Mouse (Mus musculus): ENCODE data around the gene Igf1r. TPM values are rescaled to one million over a fixed set of nuclear protein-coding genes. Genes with fewer than 3 reads are reported as not detected.

The Igf1r gene
- polyA plus RNA-seq, 1 experiment from 2014 or later = 36.6 TPM

DNA sequence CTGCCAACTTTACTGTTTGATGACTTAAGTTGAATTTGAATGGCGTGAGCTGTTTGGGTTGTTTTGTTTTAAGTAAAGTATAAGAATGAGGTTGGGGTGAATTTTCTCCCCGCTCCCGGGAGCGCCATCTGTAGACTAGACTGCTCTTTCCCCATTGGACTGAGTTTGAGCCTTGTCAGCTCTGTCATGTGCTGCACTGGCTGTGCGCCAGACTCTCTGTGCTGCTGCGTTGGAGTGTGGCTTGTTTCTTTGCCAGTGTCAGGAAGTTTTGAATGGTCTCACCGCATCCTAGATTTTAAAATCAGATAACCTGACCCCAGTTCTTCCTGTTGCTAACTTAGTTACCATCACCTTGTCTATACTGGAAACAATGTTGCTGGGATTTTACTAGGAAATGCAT, 118.0 kb downstream of the Igf1r start:
- Histone ChIP-seq H3K27ac (no peak overlapping the region), H3K9me3 (no peaks in the 10 kb centered on the region), H3K4me1 (peaks cover 56% of the 10 kb centered on the region), H3K4me2 (replicated peaks) (no peak overlapping the region), H3K4me3 (no peak overlapping the region), H3K36me3 (no peaks in the 10 kb centered on the region), H3K9ac (no peak overlapping the region), H3K27me3 (no peaks in the 10 kb centered on the region)
- 18% methylated on average over 7 of the region's 7 CpGs for WGBS
- ATAC-seq (ENCODE audit: insufficient number of reproducible peaks, insufficient read depth, low FRiP score, low TSS enrichment) = no peak

DNA sequence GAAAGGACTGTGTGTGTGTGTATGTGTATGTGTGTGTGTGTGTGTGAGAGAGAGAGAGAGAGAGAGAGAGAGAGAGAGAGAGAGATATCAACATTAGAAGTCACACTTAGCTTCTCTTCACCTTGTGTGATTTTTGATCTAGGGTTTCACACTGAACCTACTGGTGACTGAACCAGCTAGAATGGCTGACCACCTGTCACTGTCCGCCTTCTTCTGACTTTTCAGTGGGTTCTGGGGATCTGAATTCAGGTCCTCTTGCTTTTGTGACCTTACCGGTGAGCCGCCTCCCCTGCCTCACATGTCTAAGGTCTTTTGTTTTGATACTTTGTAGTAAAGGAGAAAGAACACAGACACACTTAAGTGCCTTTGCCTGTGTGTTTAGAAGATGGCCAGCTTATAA, 118.4 kb downstream of the Igf1r start:
- no peak overlapping the region for H3K4me2 ChIP-seq (replicated peaks)
- WGBS = 82% methylated on average over 3 of the region's 3 CpGs
- H3K36me3 ChIP-seq = no peaks in the 10 kb centered on the region
- no peak overlapping the region for H3K9ac ChIP-seq
- no peak for ATAC-seq (ENCODE audit: insufficient number of reproducible peaks, insufficient read depth, low FRiP score, low TSS enrichment)
- no peak overlapping the region for H3K4me3 ChIP-seq
- H3K27me3 ChIP-seq = no peaks in the 10 kb centered on the region
- no peak overlapping the region for H3K27ac ChIP-seq
- no peaks in the 10 kb centered on the region for H3K9me3 ChIP-seq
- H3K4me1 ChIP-seq = peaks cover 53% of the 10 kb centered on the region

DNA sequence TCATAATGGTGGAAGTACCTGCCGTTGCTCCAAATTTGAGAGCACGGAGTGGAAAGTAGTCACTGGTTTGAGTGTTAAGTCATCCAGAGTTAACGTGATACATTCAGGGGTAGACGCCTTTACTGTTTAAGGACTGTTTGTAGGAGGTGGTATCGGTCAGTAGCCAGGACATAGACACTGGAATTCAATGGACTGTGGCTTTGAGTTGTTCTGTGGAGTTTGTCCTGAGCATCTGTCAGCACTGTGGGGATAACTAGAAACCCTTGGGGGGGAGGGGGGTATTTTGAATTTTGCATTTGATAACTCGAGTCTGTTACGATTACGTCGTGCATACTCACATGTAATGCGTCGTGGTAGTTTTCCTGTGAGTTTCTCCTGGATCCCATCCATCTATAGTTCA, 119.1 kb downstream of the Igf1r start:
- WGBS = 93% methylated on average over 11 of the region's 11 CpGs
- H3K4me2 ChIP-seq (replicated peaks) = no peak overlapping the region
- ATAC-seq (ENCODE audit: insufficient number of reproducible peaks, insufficient read depth, low FRiP score, low TSS enrichment) = no peak
- H3K27ac ChIP-seq = no peak overlapping the region
- no peaks in the 10 kb centered on the region for H3K9me3 ChIP-seq
- H3K4me3 ChIP-seq = no peak overlapping the region
- no peak overlapping the region for H3K9ac ChIP-seq
- no peaks in the 10 kb centered on the region for H3K36me3 ChIP-seq
- no peaks in the 10 kb centered on the region for H3K27me3 ChIP-seq
- H3K4me1 ChIP-seq = peaks cover 53% of the 10 kb centered on the region

DNA sequence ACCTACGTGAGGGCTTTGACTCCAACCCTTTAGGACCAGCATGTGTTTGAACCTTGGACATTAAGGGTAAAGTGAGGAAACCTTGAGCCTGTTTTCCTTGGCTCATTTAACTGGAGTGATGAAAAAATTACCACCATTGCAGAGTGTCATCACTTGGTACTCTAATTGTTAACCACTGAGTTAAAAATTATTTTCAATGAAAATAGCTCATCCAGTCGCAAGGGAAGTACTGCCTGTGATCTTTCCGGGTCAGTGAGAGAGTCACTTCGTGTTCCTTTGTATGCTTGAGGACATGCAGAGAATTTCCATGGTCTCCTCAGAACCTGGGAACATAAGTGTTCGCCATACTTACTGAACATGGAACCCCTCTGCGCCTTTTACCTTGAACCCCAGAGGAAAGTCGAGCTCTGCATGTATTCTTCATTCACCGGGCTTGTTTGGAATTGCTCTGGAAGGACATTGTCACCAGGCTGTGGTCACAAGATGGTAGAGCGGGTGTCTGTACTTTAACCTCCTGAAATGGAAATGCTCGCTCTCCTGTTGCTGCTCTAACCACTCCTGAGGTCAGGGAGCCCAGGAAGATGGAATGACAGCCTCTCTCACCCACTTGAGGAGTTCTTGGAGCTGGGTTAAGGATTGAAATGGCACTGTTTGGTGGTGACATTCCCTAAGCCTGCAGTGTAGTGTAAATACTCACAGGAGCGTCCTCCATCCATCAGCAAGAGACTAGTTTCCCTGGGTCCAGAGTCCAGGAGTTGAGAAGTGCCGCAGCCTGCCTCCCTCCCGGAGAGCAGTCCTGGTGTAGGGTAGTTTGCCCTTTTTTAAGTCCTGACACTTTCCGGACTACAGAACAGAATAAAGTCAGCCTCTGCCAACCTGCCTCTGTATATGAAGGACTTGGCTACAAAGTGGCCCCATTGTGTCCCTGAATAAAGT, 120.2 kb downstream of the Igf1r start:
- no peak overlapping the region for H3K9ac ChIP-seq
- peaks cover 53% of the 10 kb centered on the region for H3K4me1 ChIP-seq
- peak overlapping the region; percentile 43 for H3K27ac ChIP-seq
- no peak overlapping the region for H3K4me3 ChIP-seq
- H3K9me3 ChIP-seq = no peaks in the 10 kb centered on the region
- H3K36me3 ChIP-seq = no peaks in the 10 kb centered on the region
- WGBS = 69% methylated on average over 14 of the region's 14 CpGs
- peak overlapping the region; percentile 14; the same call in 1 of the 2 replicates for H3K4me2 ChIP-seq (replicated peaks)
- no peak for ATAC-seq (ENCODE audit: insufficient number of reproducible peaks, insufficient read depth, low FRiP score, low TSS enrichment)
- no peaks in the 10 kb centered on the region for H3K27me3 ChIP-seq

DNA sequence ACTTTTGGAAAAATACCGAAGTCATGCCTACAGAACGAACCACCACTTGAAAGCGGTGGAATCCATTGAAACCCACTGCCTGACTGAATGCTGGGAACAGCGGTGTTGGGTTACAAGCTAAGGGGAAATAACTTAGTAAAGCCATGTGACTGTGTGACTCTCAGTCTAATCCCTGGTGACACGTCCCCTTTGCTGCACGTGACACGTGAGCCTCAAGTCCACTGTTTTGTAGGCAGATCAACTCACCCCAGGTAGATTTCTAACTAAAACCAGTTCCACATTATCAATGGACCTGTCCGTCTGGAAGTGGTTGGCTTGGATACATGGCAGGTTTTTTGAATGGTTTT, 120.8 kb downstream of the Igf1r start:
- 6% methylated on average over 8 of the region's 8 CpGs for WGBS
- Histone ChIP-seq H3K9me3 (no peaks in the 10 kb centered on the region), H3K4me1 (peaks cover 53% of the 10 kb centered on the region), H3K4me2 (replicated peaks) (peak overlapping the region; percentile 14; the same call in 1 of the 2 replicates), H3K9ac (no peak overlapping the region), H3K27me3 (no peaks in the 10 kb centered on the region), H3K27ac (peak overlapping the region; percentile 43; the same call in 1 of the 2 replicates), H3K4me3 (no peak overlapping the region), H3K36me3 (no peaks in the 10 kb centered on the region)
- ATAC-seq (ENCODE audit: insufficient number of reproducible peaks, insufficient read depth, low FRiP score, low TSS enrichment) = peak; percentile 60; the same call in 1 of the 2 replicates

DNA sequence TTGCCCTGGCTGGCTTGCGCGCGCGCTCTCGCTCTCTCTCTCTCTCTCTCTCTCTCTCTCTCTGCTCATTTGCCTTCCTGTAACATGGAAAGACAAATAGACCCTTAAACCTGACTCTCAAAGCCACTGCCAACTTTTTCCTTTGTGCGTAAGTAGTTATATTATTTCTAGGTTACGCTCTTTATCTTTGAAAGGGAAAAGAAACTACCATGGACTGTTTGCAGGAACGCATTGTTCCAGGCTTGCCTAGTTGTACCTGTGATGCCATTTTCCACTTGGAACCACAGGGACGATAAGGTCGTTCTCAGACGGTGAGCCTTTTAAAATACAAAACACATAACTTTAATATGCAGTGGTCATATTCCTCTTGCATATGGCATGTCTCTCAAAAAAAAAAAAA, 122.1 kb downstream of the Igf1r start:
- Histone ChIP-seq H3K27me3 (no peaks in the 10 kb centered on the region), H3K4me1 (peaks cover 56% of the 10 kb centered on the region), H3K36me3 (no peaks in the 10 kb centered on the region), H3K9ac (no peak overlapping the region), H3K9me3 (no peaks in the 10 kb centered on the region), H3K4me3 (no peak overlapping the region), H3K4me2 (replicated peaks) (no peak overlapping the region), H3K27ac (no peak overlapping the region)
- no peak for ATAC-seq (ENCODE audit: insufficient number of reproducible peaks, insufficient read depth, low FRiP score, low TSS enrichment)
- 91% methylated on average over 11 of the region's 11 CpGs for WGBS

DNA sequence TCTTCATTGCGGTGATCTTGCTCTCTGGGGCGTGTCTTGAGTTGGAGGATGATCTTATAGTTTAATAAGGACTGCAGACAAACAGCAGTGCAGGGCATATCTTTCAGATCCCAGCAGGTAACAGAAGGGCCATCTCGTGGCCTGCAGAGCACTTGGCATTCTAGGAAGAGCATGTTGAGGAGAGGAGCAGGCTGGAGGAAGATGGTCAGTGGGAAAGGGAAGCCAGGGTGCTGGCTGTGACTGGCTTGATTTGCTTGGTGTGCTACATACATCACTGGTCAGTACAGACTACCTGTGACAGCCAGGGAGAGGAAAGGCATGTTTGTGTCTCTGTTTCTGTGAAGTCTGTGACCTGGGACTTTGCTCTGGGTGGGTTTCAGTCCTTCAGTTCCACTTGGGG, 122.8 kb downstream of the Igf1r start:
- no peaks in the 10 kb centered on the region for H3K27me3 ChIP-seq
- 79% methylated on average over 3 of the region's 3 CpGs for WGBS
- H3K9me3 ChIP-seq = no peaks in the 10 kb centered on the region

DNA sequence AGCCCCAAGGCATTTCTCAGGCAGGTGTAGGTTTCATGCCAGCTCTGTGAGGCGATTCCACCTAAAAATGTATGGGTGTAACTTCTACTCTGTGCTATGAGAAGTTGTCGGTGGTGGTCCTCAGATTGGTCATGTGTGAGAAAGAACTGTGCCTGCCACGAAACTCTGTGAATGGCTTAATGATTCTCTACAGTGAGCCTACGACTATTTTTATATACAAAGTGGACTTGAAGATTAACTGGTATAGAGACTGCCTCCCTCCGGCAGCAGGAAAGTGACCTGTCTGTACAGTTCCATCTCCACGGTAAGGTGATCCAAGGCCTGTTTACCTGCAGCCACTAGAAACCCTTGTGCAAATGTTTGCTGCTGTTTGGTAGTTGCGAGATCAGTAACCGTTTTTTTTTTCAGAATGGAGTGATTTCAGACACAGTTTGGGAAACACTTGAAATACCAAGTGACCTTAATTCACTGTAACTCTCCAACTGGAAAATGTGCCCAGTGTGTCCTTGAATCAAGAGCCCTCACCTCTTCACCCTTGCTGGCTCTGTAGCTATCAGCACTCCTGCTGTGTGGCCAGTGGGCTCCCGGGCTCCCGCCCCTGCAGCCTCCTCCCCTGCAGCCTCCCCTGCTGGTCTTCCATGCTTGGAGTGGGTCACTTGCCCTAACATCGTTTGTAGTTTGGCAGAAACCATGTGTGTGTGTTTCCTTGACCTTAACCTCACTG, 127.7 kb downstream of the Igf1r start:
- Histone ChIP-seq H3K4me1 (peaks cover 40% of the 10 kb centered on the region), H3K9ac (no peak overlapping the region), H3K27ac (no peak overlapping the region), H3K9me3 (no peaks in the 10 kb centered on the region), H3K27me3 (no peaks in the 10 kb centered on the region), H3K36me3 (no peaks in the 10 kb centered on the region), H3K4me3 (no peak overlapping the region), H3K4me2 (replicated peaks) (no peak overlapping the region)
- 53% methylated on average over 11 of the region's 11 CpGs for WGBS
- no peak for ATAC-seq (ENCODE audit: insufficient number of reproducible peaks, insufficient read depth, low FRiP score, low TSS enrichment)

More for the DNA sequence above, 122.8 kb downstream of the Igf1r start:
- Histone ChIP-seq H3K4me3 (no peak overlapping the region), H3K36me3 (no peaks in the 10 kb centered on the region), H3K4me2 (replicated peaks) (no peak overlapping the region), H3K4me1 (peaks cover 49% of the 10 kb centered on the region), H3K27ac (0 out of 2 replicates have a peak overlapping the region, but pooled peaks have one; percentile 30), H3K9ac (no peak overlapping the region)
- no peak for ATAC-seq (ENCODE audit: insufficient number of reproducible peaks, insufficient read depth, low FRiP score, low TSS enrichment)

DNA sequence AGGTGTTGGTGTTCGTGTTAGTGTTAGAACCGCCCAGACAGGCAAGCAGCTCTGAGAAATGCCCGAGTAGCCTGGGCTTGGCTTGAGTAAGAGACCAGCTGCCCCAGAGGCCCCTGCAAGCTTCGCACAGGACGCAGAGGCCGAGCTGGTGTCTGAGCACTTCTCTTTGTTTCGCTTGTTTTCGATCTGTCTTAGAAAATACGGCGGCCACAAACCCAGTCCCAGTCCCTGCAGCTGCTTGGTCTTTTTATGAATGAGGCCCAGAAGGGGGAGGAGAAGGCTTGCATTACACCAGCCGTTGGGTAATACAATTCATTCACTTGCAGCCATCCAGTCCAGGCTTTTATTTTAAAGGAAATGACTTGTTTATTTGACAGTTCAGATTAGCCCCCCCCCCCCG, 132.7 kb downstream of the Igf1r start:
- peak; percentile 78 for ATAC-seq (ENCODE audit: insufficient number of reproducible peaks, insufficient read depth, low FRiP score, low TSS enrichment)
- Histone ChIP-seq H3K9me3 (no peaks in the 10 kb centered on the region), H3K27me3 (no peaks in the 10 kb centered on the region), H3K9ac (0 out of 2 replicates have a peak overlapping the region, but pooled peaks have one; percentile 9), H3K4me1 (peaks cover 51% of the 10 kb centered on the region), H3K4me3 (no peak overlapping the region), H3K36me3 (peaks cover 3% of the 10 kb centered on the region; the same call in 1 of the 2 replicates), H3K4me2 (replicated peaks) (peak overlapping the region; percentile 39), H3K27ac (peak overlapping the region; percentile 90)
- under 1% methylated on average over 12 of the region's 12 CpGs for WGBS

DNA sequence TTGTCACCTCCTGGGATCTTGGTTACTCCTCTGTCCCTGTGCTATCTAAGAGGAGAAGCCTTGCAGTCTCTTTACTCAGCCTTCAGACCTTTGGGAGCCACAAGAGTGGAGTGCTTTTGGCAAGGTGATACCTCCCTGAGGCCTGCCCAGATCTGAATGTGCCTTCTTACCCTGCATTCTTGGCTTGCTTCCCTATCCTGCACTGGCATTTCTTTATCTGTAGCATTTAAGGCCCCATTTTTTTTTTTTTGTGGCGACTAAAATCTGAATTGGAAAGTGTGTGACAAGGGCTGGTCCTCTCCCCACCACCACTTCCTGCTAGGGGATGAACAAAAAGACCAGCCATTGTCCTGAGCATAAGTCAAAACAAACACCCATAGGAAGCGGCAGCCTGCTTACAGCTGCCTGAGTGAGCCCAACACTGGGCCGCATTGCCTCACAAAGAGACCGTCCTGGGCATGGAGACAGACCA, 133.3 kb downstream of the Igf1r start:
- ATAC-seq (ENCODE audit: insufficient number of reproducible peaks, insufficient read depth, low FRiP score, low TSS enrichment) = peak; percentile 18; the same call in 1 of the 2 replicates
- H3K36me3 ChIP-seq = peaks cover 7% of the 10 kb centered on the region
- H3K4me3 ChIP-seq = no peak overlapping the region
- H3K9me3 ChIP-seq = no peaks in the 10 kb centered on the region
- H3K4me2 ChIP-seq (replicated peaks) = peak overlapping the region; percentile 39
- no peak overlapping the region for H3K9ac ChIP-seq
- H3K27me3 ChIP-seq = no peaks in the 10 kb centered on the region
- WGBS = 30% methylated on average over 4 of the region's 4 CpGs
- H3K27ac ChIP-seq = peak overlapping the region; percentile 90
- H3K4me1 ChIP-seq = peaks cover 50% of the 10 kb centered on the region

DNA sequence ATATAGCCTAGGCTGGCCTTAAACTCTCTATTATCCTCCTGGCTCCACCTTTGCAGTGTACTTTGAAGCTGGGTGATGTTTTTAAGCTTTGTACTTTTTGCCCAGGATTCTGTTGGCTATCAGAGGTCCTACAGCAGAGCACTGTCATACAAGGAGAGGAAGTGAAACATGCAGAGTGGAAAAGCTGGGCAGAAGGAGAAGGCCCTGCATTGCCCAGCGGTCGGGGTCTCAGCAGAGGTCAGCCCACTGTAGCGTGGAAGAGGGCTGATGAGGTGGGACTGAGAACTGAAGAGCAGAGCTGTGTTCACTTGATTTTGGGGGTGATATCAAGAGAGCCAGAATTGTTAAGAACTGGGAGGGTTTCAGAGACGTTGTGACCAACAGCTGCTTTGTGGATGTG, 134.9 kb downstream of the Igf1r start:
- ATAC-seq (ENCODE audit: insufficient number of reproducible peaks, insufficient read depth, low FRiP score, low TSS enrichment) = no peak

More for the DNA sequence above, 134.9 kb downstream of the Igf1r start:
- Histone ChIP-seq H3K27me3 (no peaks in the 10 kb centered on the region), H3K9ac (no peak overlapping the region), H3K4me3 (no peak overlapping the region), H3K4me1 (peaks cover 44% of the 10 kb centered on the region), H3K27ac (no peak overlapping the region), H3K9me3 (no peaks in the 10 kb centered on the region), H3K4me2 (replicated peaks) (no peak overlapping the region), H3K36me3 (peaks cover 8% of the 10 kb centered on the region)
- 71% methylated on average over 4 of the region's 4 CpGs for WGBS

Data from embryonic facial prominence, embryonic 12.5 days (tissue).